Mouse (Mus musculus) thymus, postnatal 25 days (tissue): Measurements from ENCODE around the gene Gngt2.

Experiments
- DNase-seq: peaks from one replicate; pipeline ENCODE4 v3.0.0; 2022

The Gngt2 gene

DNA sequence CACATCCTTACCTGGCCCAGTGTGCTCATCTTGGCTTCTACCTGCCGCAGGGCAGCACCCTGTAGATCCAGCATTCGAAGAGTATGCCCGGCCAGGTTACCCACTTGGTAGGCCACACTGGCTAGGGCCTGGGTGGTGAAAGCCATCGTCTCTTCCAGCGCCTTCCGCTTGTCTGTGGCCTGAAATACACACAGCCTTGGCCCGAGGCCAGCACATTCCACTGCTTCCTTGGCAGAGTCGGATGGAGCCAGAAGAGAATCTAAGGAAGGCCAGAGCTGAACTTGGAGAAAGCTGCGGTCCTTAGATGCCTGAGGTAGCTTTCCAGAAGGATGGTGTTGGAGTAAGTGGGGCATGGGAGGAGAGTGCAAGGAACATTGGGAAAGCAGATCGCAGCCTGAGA, at the start of gene Gngt2:
Gngt2 (plus strand) TSS at position 158 of the 400 bp plus-strand sequence.
- DNase-seq: no peak

DNA sequence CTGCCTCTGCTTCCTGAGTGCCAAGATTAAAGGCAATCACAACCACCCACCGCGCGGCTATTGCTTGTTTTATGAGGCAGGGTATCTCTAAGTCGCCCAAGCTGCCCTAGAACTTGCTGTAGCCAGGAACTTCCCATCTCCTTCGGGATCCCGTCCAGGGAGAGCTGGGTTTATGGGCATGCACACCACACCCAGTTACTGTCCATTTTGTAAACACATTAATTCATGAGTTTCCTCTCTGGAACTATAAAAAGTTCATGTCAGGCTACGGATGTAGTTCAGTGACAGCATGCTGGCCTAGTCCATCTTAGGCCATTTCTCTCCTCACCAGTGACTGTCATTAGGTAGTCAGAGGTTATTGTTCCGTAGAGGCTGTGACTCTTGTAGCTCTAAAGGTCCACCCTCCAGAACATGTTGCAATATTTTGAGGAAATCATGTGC, 47.5 kb upstream of the Gngt2 start:
- DNase-seq: no peak

DNA sequence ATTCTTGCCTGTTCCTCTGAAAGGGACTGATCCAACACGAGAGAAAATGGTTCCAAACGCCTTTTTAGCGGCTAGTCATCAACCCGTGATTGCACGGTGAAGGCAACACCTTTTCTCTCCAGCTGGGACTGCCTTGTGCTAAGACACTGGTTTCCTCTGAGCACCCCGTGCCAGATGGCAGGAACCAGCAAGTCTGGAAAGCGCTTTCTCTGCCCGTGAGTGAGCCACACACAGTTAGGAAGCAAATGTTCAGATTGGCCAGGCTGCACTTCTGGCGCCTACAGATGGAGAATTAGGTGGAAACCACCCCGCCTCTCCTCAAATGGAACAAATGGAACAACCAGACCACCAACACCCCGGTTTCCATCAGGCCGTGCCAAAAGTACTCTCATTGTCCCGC, 45.2 kb upstream of the Gngt2 start:
- no peak for DNase-seq

DNA sequence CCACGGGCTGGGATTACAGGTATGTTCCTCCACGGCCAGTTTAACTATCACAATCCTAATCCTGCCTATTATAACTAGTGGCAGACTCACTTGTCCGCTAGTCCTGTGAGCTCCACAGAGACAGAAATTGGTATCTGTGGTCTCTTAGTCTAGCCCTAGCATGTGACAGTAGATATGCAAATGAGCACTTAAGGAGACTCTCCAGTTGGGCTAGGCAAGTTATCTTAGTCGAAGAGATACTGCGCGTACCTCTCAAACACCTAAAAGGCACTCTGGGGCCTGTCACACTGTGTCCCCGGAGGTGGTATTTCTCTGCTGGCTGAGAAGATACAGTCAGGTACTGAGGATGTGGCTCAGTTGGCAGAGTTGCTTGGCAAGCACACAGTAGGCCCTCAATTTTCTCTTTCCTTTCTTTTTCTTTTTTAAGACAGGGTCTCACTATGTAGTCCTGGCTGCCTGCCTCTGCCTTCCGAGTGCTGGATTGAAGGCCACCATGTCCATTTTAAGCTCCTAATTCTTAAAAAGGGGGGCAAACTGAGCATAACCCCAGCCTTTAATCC, 44.0 kb upstream of the Gngt2 start:
- no peak for DNase-seq

DNA sequence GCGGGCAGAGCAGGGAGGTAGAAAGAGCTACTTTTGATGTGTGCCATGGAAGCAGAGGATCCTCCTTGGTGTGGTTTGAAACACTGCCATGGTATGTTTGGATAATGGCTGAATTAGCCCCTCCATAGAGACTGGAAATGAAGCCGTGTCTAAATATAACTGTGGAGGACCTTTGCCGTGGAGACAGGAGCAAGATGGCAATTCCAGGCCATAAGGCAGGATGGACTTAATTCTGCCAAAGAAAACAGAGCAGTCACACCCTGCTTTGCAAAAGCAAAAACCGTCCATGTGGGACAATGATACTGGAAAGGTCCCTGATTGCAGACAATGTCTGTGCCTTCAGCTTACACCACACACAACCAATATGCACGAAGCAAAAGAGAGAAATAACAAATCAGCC, 42.8 kb upstream of the Gngt2 start:
- DNase-seq: no peak

DNA sequence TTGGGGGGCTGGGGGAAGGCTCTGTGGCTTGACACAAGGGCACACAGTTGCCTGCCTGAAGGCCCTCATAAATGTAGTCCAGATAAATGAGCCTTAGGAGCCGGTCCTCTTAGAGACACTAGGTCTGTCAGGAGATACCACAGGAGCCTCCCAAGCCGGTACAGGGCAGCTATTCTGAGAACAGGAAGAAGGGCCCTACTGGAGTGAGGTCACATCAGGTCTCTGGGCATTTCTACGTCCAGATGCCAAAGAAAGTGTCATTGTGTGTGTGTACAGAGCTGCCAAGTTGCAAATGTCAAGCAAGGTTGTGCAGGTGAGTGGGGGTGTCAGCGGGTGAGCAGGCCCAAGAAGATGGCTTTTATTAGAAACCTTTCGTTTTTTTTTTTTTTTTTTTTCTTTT, 41.4 kb upstream of the Gngt2 start:
- DNase-seq: no peak

DNA sequence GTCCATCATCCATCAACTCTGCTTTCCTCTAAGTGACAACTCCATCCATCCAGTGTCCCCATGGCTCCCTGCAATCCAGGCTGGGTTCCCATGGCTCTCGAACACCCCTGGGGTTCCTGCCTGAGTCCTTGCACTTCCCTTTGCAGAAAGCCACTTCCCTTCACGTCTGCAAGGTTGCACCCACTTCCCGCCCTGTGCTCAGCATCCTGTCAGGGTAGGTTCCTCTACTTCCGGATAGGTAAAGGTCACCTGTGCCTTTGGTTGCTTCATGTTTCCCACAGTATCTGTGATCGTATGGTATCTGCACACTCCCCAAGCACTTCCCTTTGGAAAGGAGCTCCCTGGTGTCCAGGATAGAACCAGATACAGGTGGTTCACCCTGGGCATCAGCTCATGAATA, 32.0 kb upstream of the Gngt2 start:
- DNase-seq: peak; percentile 52

DNA sequence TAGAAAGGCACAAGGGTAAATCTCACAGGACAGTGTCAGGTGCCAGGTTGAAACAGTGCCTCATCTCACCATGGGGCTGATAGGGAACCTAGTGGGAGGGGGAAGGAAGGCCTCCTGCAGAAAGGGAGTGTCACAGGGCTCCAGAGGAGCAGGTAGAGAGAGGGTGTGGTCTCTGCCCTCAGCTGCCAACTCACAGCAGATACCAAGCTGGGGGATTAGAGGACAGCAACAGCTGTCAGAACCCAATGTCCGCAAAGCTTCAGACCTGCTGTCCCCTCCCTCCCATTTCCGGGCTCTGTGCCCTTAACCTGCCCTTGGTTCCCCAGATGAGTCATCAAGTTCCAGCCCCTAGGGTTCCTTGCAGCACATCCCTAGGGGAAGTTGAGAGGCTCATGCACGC, 31.5 kb upstream of the Gngt2 start:
- DNase-seq: peak; percentile 10

DNA sequence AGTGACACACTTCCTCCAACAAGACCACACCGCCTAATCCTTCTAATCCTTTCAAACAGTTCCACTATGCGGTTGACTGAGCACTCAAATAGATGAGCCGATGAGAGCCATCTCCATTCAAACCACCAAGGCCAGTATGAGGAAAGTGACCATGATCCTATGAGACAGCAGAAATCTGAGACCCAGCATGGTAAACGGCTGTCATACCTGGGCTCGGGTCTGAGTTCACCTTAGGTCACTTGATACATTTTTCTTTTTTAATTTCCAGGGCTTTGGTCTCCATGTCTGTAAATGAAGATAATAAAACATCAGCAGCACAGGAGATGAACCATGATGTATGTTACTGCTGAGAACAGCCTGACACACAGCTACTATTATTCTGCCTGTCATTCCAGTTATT, 29.1 kb upstream of the Gngt2 start:
- DNase-seq: no peak

DNA sequence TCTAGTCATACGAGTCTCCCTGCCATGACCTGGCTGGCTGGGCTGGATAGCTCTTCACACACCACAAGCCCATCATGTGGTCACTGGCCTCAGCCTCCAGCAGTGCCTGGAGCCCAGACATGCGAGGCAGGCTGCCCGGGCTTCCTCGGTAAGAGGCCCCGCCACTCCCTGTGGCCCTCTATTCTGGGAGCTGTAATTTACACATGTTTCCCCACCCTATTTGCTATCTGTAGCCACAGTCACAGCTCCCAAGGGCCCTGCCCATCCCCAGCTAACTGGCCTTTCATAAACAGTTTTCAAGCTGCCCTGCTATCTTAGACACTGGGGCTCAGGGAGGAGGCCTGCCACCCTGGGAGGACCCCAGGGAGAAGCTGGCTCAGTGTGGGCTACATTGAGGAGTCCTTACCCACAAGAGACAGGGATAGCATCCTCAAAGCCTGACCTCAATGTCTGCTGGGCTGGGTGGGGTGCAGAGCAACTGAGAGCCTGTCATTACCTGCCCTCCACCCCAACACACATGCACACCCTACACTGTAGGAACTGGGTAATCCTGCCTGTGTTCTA, 28.5 kb upstream of the Gngt2 start:
- no peak for DNase-seq

DNA sequence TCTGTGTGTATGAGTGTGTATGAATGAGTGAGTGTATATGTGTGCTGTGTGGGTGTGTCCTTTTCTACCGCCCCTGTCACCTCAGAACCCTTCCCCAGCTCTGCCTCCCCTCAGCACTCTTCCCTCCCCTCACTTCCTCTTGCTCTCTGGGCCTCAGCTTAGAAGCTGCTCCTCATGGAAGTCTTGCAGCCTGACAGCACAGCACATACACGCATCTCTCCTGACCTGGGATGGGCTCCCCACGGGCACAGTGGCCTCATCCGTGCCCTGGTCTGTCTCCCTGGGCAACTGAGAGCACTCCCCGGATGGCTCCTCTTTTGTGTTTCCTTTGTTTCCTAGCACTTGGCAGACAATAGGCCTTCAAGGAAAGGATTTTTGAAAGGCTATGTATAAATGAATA, 27.4 kb upstream of the Gngt2 start:
- no peak for DNase-seq

DNA sequence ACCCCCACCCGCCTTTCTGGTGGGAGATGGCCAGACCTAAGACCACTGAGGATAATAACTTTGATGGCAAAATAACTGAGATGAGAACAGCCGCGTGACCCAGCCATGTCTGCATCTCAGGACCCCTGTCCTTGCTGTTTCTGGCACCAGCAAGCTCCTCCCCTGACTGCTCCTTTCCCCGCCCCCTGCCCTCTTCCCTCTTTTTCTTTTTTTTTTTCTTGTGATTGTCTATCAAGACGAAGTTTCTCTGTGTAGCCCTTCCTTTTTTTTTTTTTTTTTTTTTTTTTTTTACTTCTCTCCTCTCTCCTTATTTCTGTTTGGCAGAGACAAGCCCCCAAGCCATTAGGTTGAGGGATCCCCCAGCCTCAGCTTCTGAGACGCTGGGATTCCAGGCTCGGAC, 26.2 kb upstream of the Gngt2 start:
- no peak for DNase-seq

DNA sequence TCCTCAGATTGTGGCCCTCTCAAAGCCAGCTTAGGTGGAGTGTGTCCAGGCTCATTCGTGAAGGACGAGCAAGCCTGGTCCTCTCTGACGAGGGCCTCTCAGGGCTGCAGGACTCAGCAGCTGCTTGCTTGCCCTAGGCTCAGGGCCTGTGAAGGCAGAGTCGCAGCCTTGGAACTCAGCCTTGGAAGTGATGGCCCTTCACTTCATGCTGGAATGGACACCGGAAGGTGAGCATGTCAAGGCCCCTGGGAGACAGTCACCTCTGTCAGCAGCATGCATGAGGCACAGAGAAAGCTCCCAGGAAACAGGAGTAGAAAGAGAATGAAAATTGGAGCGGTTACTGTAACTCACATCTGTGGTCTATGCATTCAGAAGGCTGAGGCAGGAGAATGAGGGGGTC, 25.3 kb upstream of the Gngt2 start:
- DNase-seq: no peak

DNA sequence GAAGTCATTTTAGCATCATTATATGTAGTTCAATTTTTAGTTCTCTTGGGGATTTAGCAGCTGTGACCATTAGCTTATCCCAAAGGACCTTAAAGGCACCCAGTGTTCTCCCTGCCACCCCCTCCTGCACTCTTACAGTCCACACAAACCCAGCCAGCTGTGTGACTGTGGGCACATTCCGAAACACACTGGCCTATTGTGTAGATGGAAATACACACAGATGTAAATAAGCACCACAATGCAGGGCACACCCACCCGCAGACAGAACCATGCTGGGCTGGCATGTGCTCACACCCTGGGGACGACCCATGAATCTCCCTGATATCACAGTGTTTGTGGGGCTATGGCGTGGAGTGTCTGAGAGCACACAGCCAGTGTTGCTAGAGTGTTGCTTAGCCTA, 24.8 kb upstream of the Gngt2 start:
- DNase-seq: no peak

DNA sequence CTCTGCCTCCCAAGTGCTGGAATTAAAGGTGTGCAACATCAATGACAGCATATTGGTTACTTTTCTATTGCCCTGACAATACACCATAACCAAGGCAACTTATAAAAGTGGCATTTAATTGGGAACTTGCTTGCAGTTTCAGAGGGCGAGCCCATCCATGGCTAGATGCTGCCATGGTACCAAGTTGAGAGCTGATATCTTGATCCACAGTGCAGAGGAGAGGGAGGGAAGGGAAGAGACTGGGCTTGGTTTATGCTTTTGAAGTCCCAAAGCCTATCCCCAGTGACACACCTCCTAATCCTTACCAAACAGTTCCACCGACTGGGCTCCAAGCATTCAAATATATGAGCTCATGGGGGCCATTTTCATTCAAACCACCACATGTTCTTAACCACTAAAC, 22.9 kb upstream of the Gngt2 start:
- DNase-seq: no peak

DNA sequence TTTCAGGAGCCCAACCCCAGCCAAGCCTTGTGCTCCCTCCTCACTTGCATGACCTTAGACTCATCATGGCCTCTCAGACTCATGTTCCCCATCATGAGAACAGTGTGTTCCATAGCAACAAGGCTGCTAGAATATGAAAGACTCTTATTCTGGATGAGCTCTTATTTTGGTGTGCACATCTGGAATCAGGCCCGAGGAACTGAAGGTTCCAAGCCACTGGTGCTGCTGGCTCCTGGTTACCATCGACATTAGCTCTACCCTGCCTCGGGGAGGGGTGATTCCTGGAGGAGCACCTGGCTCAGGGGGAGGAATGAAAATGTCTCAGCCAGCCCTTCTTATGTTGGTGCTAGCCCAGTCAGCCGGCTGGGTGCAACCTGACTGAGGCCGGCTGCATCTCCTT, 22.2 kb upstream of the Gngt2 start:
- no peak for DNase-seq

DNA sequence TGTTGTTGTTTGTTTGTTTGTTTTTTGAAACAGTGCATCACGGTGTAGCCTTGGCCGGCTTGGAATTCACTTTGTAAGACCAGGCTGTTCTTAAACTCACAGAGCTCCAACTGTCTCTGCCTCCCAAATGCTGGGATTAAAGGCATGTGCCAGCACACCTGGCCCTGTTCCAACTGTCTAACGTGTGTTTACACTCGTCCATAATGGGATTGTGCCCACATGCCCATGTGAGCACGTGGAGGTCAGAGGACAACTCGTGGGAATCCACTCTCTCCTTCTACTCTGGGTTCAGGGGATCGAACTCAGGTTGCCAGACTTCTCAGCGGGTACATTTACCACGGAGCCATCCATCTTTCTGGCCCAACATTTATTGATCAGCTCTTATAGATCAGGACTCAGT, 21.6 kb upstream of the Gngt2 start:
- no peak for DNase-seq

DNA sequence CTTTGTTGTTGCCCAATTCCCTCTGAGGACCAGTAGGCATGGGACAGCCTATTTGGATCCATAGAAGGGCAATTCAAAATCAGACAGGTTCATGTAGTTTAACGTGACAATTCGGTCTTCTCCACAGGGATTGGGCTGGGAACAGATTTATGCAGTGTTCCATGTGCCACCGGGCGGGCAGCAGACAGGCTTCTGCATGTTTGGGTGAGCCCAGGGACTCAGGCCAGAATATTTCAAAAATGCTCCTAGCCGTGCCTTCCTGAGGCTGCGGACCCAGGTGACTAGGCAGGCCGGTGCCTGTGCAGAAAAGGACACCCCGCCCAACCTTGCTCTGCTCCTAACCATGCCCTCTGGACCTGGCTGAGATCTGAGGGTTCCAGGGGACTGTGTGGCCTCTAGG, 17.9 kb upstream of the Gngt2 start:
- no peak for DNase-seq

DNA sequence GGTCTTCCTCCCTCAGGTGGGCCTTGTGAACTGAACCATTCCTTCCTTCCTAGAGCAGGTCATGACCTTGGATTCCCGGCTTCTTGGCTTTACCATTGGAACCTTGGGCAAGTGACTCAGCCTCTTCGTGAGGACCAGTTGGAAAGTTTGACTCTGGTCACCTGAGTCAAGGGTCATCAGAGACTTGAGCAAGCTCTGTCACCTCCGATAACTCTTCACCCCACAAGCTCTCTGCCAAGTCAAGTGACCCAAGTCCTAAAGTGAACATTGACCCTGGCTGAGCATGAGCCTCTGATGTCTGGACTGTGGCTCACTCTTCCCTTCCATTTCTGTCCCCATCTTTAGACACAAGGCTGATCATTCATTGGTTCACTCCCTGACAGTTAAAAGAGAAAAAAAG, 15.5 kb upstream of the Gngt2 start:
- no peak for DNase-seq

DNA sequence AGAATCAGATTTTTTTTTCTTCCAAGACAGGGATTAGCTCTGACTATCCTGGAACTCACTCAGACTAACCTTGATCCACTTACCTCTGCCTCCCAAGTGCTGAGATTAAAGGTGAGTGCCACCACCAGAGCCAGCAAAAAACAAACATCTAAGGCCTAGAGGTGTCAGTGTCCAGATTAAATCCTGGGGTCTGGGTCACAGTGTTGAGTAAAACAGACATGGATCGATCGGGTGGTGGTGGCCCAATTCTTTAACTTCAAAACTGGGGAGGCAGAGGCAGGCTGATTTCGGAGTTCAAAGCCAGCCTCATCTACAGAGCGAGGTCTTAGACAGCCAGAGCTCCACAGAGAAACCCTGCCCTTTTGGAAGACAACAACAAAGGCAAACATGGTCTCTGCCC, 14.6 kb upstream of the Gngt2 start:
- DNase-seq: no peak

DNA sequence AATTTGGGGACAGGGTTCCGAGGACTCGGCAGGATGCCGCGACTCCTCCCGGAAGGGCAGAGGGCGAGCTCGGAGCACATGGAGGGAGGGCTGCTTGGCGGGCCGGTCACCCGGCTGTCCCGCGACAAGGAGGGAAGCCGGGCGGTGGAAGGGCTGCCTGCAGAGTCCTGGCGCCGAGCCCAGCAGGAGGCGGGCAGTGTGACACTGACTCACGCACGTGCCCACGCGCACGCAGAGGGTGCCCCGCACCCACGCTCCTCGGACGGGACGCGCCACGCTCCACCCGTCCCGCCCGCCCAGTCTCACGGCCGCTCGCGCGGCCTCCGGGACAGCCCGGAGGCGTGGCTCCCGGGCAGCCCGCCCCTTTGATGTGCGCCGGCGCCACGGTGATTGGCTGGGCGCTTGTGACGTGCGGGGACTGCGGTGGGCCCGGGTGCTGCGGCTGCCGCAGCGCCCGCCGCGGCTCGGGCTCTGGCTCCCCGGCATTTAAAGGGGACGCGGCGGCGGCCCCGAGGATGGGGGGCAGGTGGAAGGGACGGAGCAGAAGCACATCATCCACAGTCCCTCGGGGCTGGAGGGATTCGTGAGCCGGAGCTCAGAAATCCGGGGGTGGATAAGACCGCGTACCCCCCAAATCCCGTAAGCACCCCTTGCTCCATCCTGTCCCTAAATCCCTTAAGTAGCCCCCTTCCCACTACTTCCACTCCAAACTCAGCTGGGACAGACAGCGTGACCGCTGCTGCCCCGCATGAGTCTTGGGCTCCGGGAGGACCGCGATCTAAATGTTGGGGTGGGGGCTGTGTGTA, 12.7 kb upstream of the Gngt2 start, which contains the start of gene Phospho1:
Phospho1 (plus strand) TSS at position 429 of the 806 bp plus-strand sequence.
- DNase-seq: peak; percentile 92

DNA sequence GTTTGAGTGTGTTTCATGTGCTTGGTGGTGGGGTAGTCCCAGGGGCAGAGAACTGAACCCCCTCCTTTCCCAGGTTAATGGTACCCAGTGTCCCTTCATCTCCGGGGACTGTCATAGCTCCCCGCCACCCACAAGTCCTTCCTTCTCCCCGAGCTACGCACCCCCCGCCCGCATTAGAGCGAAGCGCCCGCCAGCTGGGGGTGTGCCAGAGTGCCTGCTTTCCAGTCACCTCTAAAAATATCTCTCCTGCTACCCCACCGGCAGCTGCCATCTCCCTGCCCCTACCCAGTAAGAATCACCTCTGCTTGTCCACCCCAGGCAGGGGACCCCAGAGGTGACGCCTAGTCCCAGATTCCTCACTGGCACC, 12.2 kb upstream of the Gngt2 start:
- peak; percentile 48 for DNase-seq

DNA sequence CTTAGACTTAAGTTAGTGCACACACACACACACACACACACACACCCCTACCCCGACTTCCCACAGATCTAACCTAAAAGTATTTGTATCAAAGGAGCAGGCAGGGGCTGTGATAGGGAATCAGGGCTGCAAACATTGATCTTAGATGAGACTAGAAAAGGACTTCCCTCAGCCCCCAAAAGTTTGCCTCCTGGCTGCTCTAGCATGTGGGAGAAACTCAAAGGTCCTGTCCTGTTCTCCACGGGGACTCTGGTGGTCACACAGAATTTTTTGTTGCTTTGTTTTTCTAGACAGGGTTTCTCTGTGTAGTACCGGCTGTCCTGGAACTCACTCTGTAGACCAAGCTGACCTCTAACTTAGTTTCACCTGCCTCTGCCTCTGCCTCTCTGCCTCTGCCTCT, 11.4 kb upstream of the Gngt2 start:
- DNase-seq: no peak

DNA sequence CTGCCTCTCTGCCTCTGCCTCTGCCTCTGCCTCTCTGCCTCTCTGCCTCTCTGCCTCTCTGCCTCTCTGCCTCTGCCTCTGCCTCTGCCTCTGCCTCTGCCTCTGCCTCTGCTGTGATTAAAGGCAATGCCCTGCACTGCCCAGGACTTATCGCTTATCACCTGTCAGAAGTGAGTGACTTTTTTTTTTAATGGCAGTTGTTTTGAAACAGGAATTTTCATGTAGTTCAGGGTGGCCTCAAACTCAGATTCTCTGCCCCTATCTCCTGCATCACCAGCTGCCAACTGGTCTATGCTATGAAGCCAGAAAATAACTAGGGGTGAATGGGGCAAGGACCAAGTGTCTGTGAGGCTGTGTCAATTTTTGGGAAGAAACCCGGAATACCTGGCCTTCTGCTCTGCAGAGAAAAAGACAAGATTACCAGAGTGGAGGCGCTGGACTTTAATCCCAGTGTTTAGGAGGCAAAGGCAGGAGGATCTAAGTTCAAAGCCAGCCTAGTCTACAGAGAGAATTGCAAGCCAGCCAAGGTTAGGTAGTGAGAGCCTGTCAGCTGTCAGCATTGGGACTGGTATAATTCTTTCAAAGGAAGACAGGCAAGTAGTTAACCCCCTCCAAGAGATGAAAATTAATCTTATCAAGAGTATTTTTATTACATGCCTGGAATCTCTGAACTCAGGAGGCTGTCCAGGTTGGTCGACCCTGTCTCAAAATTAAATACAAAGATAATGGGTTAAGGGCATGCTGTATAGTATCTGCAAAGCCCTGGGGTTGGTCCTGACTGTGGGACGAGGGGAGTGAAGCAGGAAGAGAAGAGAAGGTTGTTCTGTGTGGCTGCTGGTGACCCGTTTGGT, 10.5 kb upstream of the Gngt2 start:
- DNase-seq: no peak
